In genomic region chr19:42255784-42256610, GRCm38 (mm10) we compare ENCODE assay signal across 8 mouse cellular contexts. TPM values are rescaled to one million over a fixed set of nuclear protein-coding genes. Genes with fewer than 3 reads are reported as not detected.
A peak's percentile ranks its signal among the peaks of the same experiment; 100 is the strongest.
DNase-seq lines count a peak whose midpoint lies in the region; ATAC-seq and TF ChIP-seq lines count a peak whose summit lies in the region.

No protein-coding gene starts in this region.

- H3K4me2 ChIP-seq in forebrain, postnatal 0 days (ENCODE audit: low read depth) = peak overlapping the region; percentile 60

- DNase-seq in Muller cell, postnatal 12 days (ENCODE audit: inconsistent ontology term) = peak; percentile 89
- peak; percentile 74 to 77 for DNase-seq in cerebellum, adult 18-20 months
- DNase-seq in forebrain, postnatal 0 days = peak; percentile 76
- peak; percentile 78 to 83 for DNase-seq in layer of hippocampus, postnatal 10 days (ENCODE audit: low spot score in 2 of 2)
- DNase-seq in lung, postnatal 25 days (ENCODE audit: low spot score) = peak; percentile 31
- DNase-seq in retina, postnatal 7 days (ENCODE audit: low read depth, low spot score) = peak; percentile 41
- peak; percentile 62 for DNase-seq in urinary bladder, postnatal 25 days (ENCODE audit: low spot score)

- H3K27ac ChIP-seq in forebrain, postnatal 0 days (ENCODE audit: low read depth, low read length) = peak overlapping the region; percentile 85

- 3% methylated on average over 33 of the region's 42 CpGs for WGBS in forebrain, postnatal 0 days

- H3K4me3 ChIP-seq in forebrain, postnatal 0 days (ENCODE audit: low read depth, low read length) = peak overlapping the region; percentile 70

- no peaks in the 10 kb centered on the region for H3K36me3 ChIP-seq in forebrain, postnatal 0 days (ENCODE audit: insufficient read depth)

- TF ChIP-seq CTCF in forebrain, postnatal 0 days (IDR thresholded peaks at IDR 0.05; ENCODE audit: low read depth) = peak; percentile 77

- no peaks in the 10 kb centered on the region for H3K9me3 ChIP-seq in forebrain, postnatal 0 days (ENCODE audit: low read length)

- peak; percentile 81 for ATAC-seq in forebrain, postnatal 0 days
- peak; percentile 86 to 93 for ATAC-seq in hematopoietic stem cell, adult 5-6 weeks (replicated peaks in 1 of 2; ENCODE audit: insufficient read depth in 1 of 2, low FRiP score in 2 of 2, low TSS enrichment in 1 of 2, low read depth in 1 of 2, poor library complexity in 2 of 2, severe bottlenecking in 2 of 2)

- H3K27me3 ChIP-seq in forebrain, postnatal 0 days (ENCODE audit: insufficient read depth, low read length) = no peaks in the 10 kb centered on the region

- H3K4me1 ChIP-seq in forebrain, postnatal 0 days (ENCODE audit: insufficient read depth) = peaks cover 25% of the 10 kb centered on the region

- H3K9ac ChIP-seq in forebrain, postnatal 0 days = peak overlapping the region; percentile 92

RNA-seq across cellular contexts. Expression of gene Golga7b, which starts 8.6 kb away (rescaled TPM):
- 79.1 and 90.1 TPM in 2 replicates for total RNA-seq in forebrain, postnatal 0 days (2014; rRNA removed)
- 44.7 and 61.4 TPM in 2 replicates for polyA plus RNA-seq in forebrain, postnatal 0 days (2015; fragmentation: Nextera tagmentation; extraction: Ambion mirVana)
- not detected in 2 replicates for total RNA-seq in hematopoietic stem cell, adult 5-6 weeks (2017)
- total RNA-seq in layer of hippocampus, postnatal 10 days (2021) = 10 to 100 TPM; 90.9 to 93.8 TPM

RNA-seq across cellular contexts. Expression of gene Sfrp5, which starts 53.9 kb away (rescaled TPM):
- 1.8 and 3.7 TPM in 2 replicates for total RNA-seq in forebrain, postnatal 0 days (2014; rRNA removed)
- polyA plus RNA-seq in forebrain, postnatal 0 days (2015; fragmentation: Nextera tagmentation; extraction: Ambion mirVana) = 2.7 and 3.4 TPM in 2 replicates
- 0.20 TPM in 1 of 2 replicates, not detected in the other for total RNA-seq in hematopoietic stem cell, adult 5-6 weeks (2017)
- under 1 TPM in 1 of 2 experiments, not detected in 1; 0.18 TPM for total RNA-seq in layer of hippocampus, postnatal 10 days (2021)

Comparison
In these comparisons a context has a peak if more than half of its experiments do, and no peak if none do; other contexts are left out.
1. Peak in every context shown above with its lines: DNase-seq, ATAC-seq, H3K4me3 ChIP-seq and H3K27ac ChIP-seq.
2. DNase-seq: peak in every context shown above with its lines; median percentile 89 in Muller cell, postnatal 12 days; 80 in layer of hippocampus, postnatal 10 days; 76 in forebrain, postnatal 0 days; 76 in cerebellum, adult 18-20 months; 62 in urinary bladder, postnatal 25 days; 41 in retina, postnatal 7 days; 31 in lung, postnatal 25 days.
3. RNA of gene Golga7b, which starts 8.6 kb away (total RNA-seq): 90.9 to 93.8 TPM in layer of hippocampus, postnatal 10 days and 79.1 to 90.1 TPM in forebrain, postnatal 0 days; not detected in hematopoietic stem cell, adult 5-6 weeks; every median in the first group is over 10 times any median in the second.